Mouse (Mus musculus): ENCODE data around the gene Tada3. TPM values are rescaled to one million over a fixed set of nuclear protein-coding genes. Genes with fewer than 3 reads are reported as not detected.
"Not testable (repeated sequence)": the region's sequence is repeated elsewhere in the genome, so short reads cannot be mapped to it uniquely, and the experiment has no call there.

The Tada3 gene
- polyA plus RNA-seq, 2 experiments from 2014 or later, result 39.2 to 47.5 TPM

GRCm38 (mm10) chr6:113342297-113342696, 35.4 kb downstream of the Tada3 start:
- ATAC-seq, result no peak

- ATAC-seq, result no peak
Observed at GRCm38 (mm10) chr6:113341574-113341973, 36.1 kb downstream of the Tada3 start.

- ATAC-seq, result no peak
Observed at GRCm38 (mm10) chr6:113336852-113337620, 40.6 kb downstream of the Tada3 start.

- ATAC-seq, result no peak
Observed at GRCm38 (mm10) chr6:113334216-113334615, 43.5 kb downstream of the Tada3 start.

GRCm38 (mm10) chr6:113333137-113333950, 44.3 kb downstream of the Tada3 start:
- no peak for ATAC-seq

GRCm38 (mm10) chr6:113332734-113333133, 44.9 kb downstream of the Tada3 start:
- not testable (repeated sequence) for ATAC-seq

- ATAC-seq, result no peak
Observed at GRCm38 (mm10) chr6:113331721-113332120, 46.0 kb downstream of the Tada3 start.

GRCm38 (mm10) chr6:113330547-113330946, 47.1 kb downstream of the Tada3 start:
- peak; percentile 28 for ATAC-seq

GRCm38 (mm10) chr6:113329396-113329795, 48.3 kb downstream of the Tada3 start:
- no peak for ATAC-seq

- ATAC-seq, result peak; percentile 92
Observed at GRCm38 (mm10) chr6:113326533-113327315, 51.0 kb downstream of the Tada3 start, which contains the start of gene Ogg1. TSS of gene Ogg1 (plus strand) at chr6:113326972.

Other genes starting within 250 kb of the Tada3 start
- under 1 TPM in 1 of 2 experiments, not detected in 1; 0.90 TPM for gene Lhfpl4, start 182.5 kb downstream of the Tada3 start, polyA plus RNA-seq (2017; shearing (Covaris generic))
- 10 to 100 TPM; 20.6 to 25.6 TPM for gene Mtmr14, start 140.0 kb downstream of the Tada3 start, polyA plus RNA-seq (2017; shearing (Covaris generic))
- under 1 TPM; 0.23 to 0.28 TPM for gene Cpne9, start 95.6 kb downstream of the Tada3 start, polyA plus RNA-seq (2017; shearing (Covaris generic))
- gene Brpf1, start 70.7 kb downstream of the Tada3 start, polyA plus RNA-seq (2017; shearing (Covaris generic)), result 10 to 100 TPM; 11.7 to 12.0 TPM
- gene Ogg1, start 50.9 kb downstream of the Tada3 start, polyA plus RNA-seq (2017; shearing (Covaris generic)), result 10 to 100 TPM; 15.9 to 26.2 TPM
- gene Camk1, start 33.9 kb downstream of the Tada3 start, polyA plus RNA-seq (2017; shearing (Covaris generic)), result 1 to 10 TPM; 2.2 to 2.9 TPM
- gene Arpc4, start 232 bp upstream of the Tada3 start, polyA plus RNA-seq (2017; shearing (Covaris generic)), result 100 to 1,000 TPM; 574 to 794 TPM
- gene Ttll3, start 11.4 kb upstream of the Tada3 start, polyA plus RNA-seq (2017; shearing (Covaris generic)), result 10 to 100 TPM; 22.7 to 24.0 TPM
- 10 to 100 TPM in 1 of 2 experiments, 1 to 10 TPM in 1; 9.8 to 10.2 TPM for gene Rpusd3, start 41.5 kb upstream of the Tada3 start, polyA plus RNA-seq (2017; shearing (Covaris generic))
- gene Cidec, start 57.9 kb upstream of the Tada3 start, polyA plus RNA-seq (2017; shearing (Covaris generic)), result not detected
- gene Jagn1, start 64.7 kb upstream of the Tada3 start, polyA plus RNA-seq (2017; shearing (Covaris generic)), result 10 to 100 TPM; 54.9 to 66.3 TPM
- gene Il17re, start 80.6 kb upstream of the Tada3 start, polyA plus RNA-seq (2017; shearing (Covaris generic)), result 1 to 10 TPM in 1 of 2 experiments, not detected in 1; 1.2 TPM
- gene Il17rc, start 93.5 kb upstream of the Tada3 start, polyA plus RNA-seq (2017; shearing (Covaris generic)), result not detected
- 1 to 10 TPM; 7.3 to 8.4 TPM for gene Creld1, start 105.4 kb upstream of the Tada3 start, polyA plus RNA-seq (2017; shearing (Covaris generic))
- gene Prrt3, start 124.0 kb upstream of the Tada3 start, polyA plus RNA-seq (2017; shearing (Covaris generic)), result not detected
- 10 to 100 TPM; 56.2 to 68.2 TPM for gene Emc3, start 153.8 kb upstream of the Tada3 start, polyA plus RNA-seq (2017; shearing (Covaris generic))
- gene Fancd2, start 153.8 kb upstream of the Tada3 start, polyA plus RNA-seq (2017; shearing (Covaris generic)), result 1 to 10 TPM; 2.0 to 3.2 TPM
- gene Fancd2os, start 222.8 kb upstream of the Tada3 start, polyA plus RNA-seq (2017; shearing (Covaris generic)), result not detected
- gene Brk1, start 226.9 kb upstream of the Tada3 start, polyA plus RNA-seq (2017; shearing (Covaris generic)), result 100 to 1,000 TPM; 273 to 296 TPM
- 10 to 100 TPM; 10.4 to 17.3 TPM for gene Vhl, start 246.1 kb upstream of the Tada3 start, polyA plus RNA-seq (2017; shearing (Covaris generic))

Data from CD4-positive, CD25-positive, alpha-beta regulatory T cell, adult 4 months (primary cell).